Mouse (Mus musculus) CH12.LX (cell line): ENCODE data around the gene Fam120a.

ENCODE experiments used
- CHD2 ChIP-seq: IDR thresholded peaks from 2 replicates; pipeline ENCODE4 v1.6.1; 2011; ENCODE audit warnings: low read length, improper control_type of control experiment
- CTCF ChIP-seq, 2 experiments: IDR thresholded peaks in 1 of 2; conservative IDR thresholded peaks in 1 of 2; 2 replicates each; pipeline ENCODE4 v1.5.1; 2011 to 2012; ENCODE audit warnings: low read depth in 2 of 2, low read length in 2 of 2, improper control_type of control experiment in 1 of 2, inconsistent platforms in 1 of 2, mild to moderate bottlenecking in 1 of 2, moderate library complexity in 1 of 2
- EP300 ChIP-seq: IDR thresholded peaks from 2 replicates; pipeline ENCODE4 v1.6.1; 2011; ENCODE audit warnings: low read length, improper control_type of control experiment
- GABPA ChIP-seq: IDR thresholded peaks from 2 replicates; pipeline ENCODE4 v1.6.1; 2012; ENCODE audit warnings: low read depth, low read length, improper control_type of control experiment, inconsistent platforms; ENCODE audit not compliant: insufficient replicate concordance
- HCFC1 ChIP-seq: IDR thresholded peaks from 2 replicates; pipeline ENCODE4 v1.6.1; 2012; ENCODE audit warnings: low read depth, mild to moderate bottlenecking, inconsistent platforms, low read length, improper control_type of control experiment
- IRF4 ChIP-seq: IDR thresholded peaks from 2 replicates; pipeline ENCODE4 v1.6.1; 2014; ENCODE audit warnings: low read depth, mild to moderate bottlenecking, inconsistent platforms, low read length, improper control_type of control experiment
- JUN ChIP-seq: IDR thresholded peaks from 2 replicates; pipeline ENCODE4 v1.6.1; 2011; ENCODE audit warnings: low read depth, mild to moderate bottlenecking, low read length, improper control_type of control experiment, moderate library complexity; ENCODE audit not compliant: insufficient read depth
- KAT2A ChIP-seq: IDR thresholded peaks from 2 replicates; pipeline ENCODE4 v1.6.1; 2012; ENCODE audit warnings: low read length, improper control_type of control experiment, inconsistent platforms; ENCODE audit not compliant: insufficient replicate concordance
- MAFK ChIP-seq: IDR thresholded peaks from 2 replicates; pipeline ENCODE4 v1.6.1; 2011; ENCODE audit warnings: low read length, improper control_type of control experiment; ENCODE audit not compliant: insufficient replicate concordance
- NELFE ChIP-seq: IDR thresholded peaks from 2 replicates; pipeline ENCODE4 v1.6.1; 2011; ENCODE audit warnings: low read depth, low read length, improper control_type of control experiment
- NRF1 ChIP-seq: IDR thresholded peaks from 2 replicates; pipeline ENCODE4 v1.6.1; 2014; ENCODE audit warnings: low read depth, mild to moderate bottlenecking, inconsistent platforms, low read length, improper control_type of control experiment, moderate library complexity
- POLR2A ChIP-seq: IDR thresholded peaks from 2 replicates; pipeline ENCODE4 v1.6.1; 2011; ENCODE audit warnings: low read depth, mild to moderate bottlenecking, improper control_type of control experiment, low read length
- SIN3A ChIP-seq: IDR thresholded peaks from 2 replicates; pipeline ENCODE4 v1.6.1; 2012; ENCODE audit warnings: low read length, improper control_type of control experiment, inconsistent platforms
- TCF12 ChIP-seq: IDR thresholded peaks from 2 replicates; pipeline ENCODE4 v1.6.1; 2014; ENCODE audit warnings: low read depth, mild to moderate bottlenecking, inconsistent platforms, low read length, improper control_type of control experiment

GRCm38 (mm10) chr13:48852859-48853258, 115.0 kb downstream of the Fam120a start:
- TF ChIP-seq KAT2A = no peak
- no peak for TF ChIP-seq NRF1
- no peak for TF ChIP-seq MAFK
- no peak for TF ChIP-seq CHD2
- no peak for TF ChIP-seq SIN3A
- no peak for TF ChIP-seq GABPA
- peak; percentile 23 to 67; a peak in 2 of 4 replicates for TF ChIP-seq CTCF (conservative IDR thresholded peaks at IDR 0.05 in 1 of 2, IDR thresholded peaks at IDR 0.05 in 1 of 2; ENCODE audit: low read depth in 2 of 2, low read length in 2 of 2)
- TF ChIP-seq HCFC1 = no peak
- TF ChIP-seq JUN = no peak
- TF ChIP-seq EP300 = no peak
- no peak for TF ChIP-seq IRF4
- TF ChIP-seq NELFE = no peak
- TF ChIP-seq POLR2A = no peak
- no peak for TF ChIP-seq TCF12
